In genomic region chr3:116701601-116702000, GRCm38 (mm10) we compare ENCODE assay signal across 21 mouse cellular contexts. TPM values are rescaled to one million over a fixed set of nuclear protein-coding genes. Genes with fewer than 3 reads are reported as not detected.
"Had no signal": no experiment of that assay in that cellular context is flagged by ENCODE, and none has a peak within 500 bp of the region (broad histone marks: within the 10 kb centered on the region; RNA-seq: fewer than 3 reads in every experiment).

No protein-coding gene starts in this region.

- H3K9ac ChIP-seq: liver, embryonic 13.5 days; midbrain, embryonic 13.5 days; neural tube, embryonic 15.5 days had no signal

- H3K9me3 ChIP-seq: limb, embryonic 10.5 days; liver, embryonic 13.5 days; midbrain, embryonic 13.5 days; neural tube, embryonic 15.5 days had no signal

- H3K4me2 ChIP-seq: liver, embryonic 13.5 days; midbrain, embryonic 13.5 days; neural tube, embryonic 15.5 days had no signal

- ATAC-seq: intestine, postnatal 0 days; lung, postnatal 0 days; midbrain, embryonic 13.5 days had no signal

- DNase-seq: kidney, adult 9 months; kidney, postnatal 4 days; liver, embryonic 13.5 days; lung, adult 2 months; lung, postnatal 36 days; right cerebral cortex, adult 18-20 months; right cerebral cortex, postnatal 25 days; thymus, postnatal 14 days had no signal

- H3K27ac ChIP-seq: kidney, postnatal 0 days; layer of hippocampus, adult 2 months; limb, embryonic 10.5 days; midbrain, embryonic 13.5 days; neural tube, embryonic 15.5 days had no signal

- H3K27me3 ChIP-seq: liver, embryonic 13.5 days; midbrain, embryonic 13.5 days; neural tube, embryonic 15.5 days had no signal

- H3K4me3 ChIP-seq: layer of hippocampus, adult 2 months; limb, embryonic 10.5 days; liver, embryonic 13.5 days; midbrain, embryonic 13.5 days; neural tube, embryonic 15.5 days had no signal

- H3K36me3 ChIP-seq: neural tube, embryonic 15.5 days had no signal

- H3K4me1 ChIP-seq: limb, embryonic 10.5 days; midbrain, embryonic 13.5 days; neural tube, embryonic 15.5 days had no signal

RNA-seq across cellular contexts. Expression of gene Gm43191, which starts 20.5 kb away (rescaled TPM):
- total RNA-seq: layer of hippocampus, adult 2 months; layer of hippocampus, postnatal 10 days; left cerebral cortex, postnatal 14 days; megakaryocyte progenitor cell, adult 5-6 weeks; midbrain, postnatal 0 days had no signal
- polyA plus RNA-seq: intestine, postnatal 0 days; kidney, postnatal 0 days; limb, embryonic 10.5 days; limb, embryonic 14.5 days; liver, embryonic 13.5 days; lung, adult 2 months; lung, postnatal 0 days; midbrain, embryonic 13.5 days; midbrain, postnatal 0 days; neural tube, embryonic 11.5 days; neural tube, embryonic 15.5 days had no signal
